Mouse (Mus musculus) lung, postnatal 0 days (tissue): ENCODE results near the gene Mest. TPM values are rescaled to one million over a fixed set of nuclear protein-coding genes. Genes with fewer than 3 reads are reported as not detected.
A peak's percentile ranks its signal among the peaks of the same experiment; 100 is the strongest.

ENCODE experiments used
- ATAC-seq: fragments of 200-750 bp; cut with Nextera tagmentation; 2 replicates; pipeline ENCODE4 v1.8.0; 2017; ENCODE audit warnings: moderate library complexity
- DNase-seq: peaks from one replicate; pipeline ENCODE4 v3.0.0-alpha.2; 2016; ENCODE audit warnings: low spot score
- H3K27ac ChIP-seq: fragments of 300-500 bp; sonication (generic); 2 replicates; pipeline ENCODE4 v1.5.1; 2014; ENCODE audit warnings: antibody characterized with exemption, mild to moderate bottlenecking, low read length, mixed read lengths
- H3K27me3 ChIP-seq: fragments of 300-500 bp; sonication (generic); replicated peaks from 2 replicates; pipeline ENCODE4 v1.6.1; 2014; ENCODE audit warnings: low read length, mixed read lengths; ENCODE audit not compliant: insufficient read depth
- H3K36me3 ChIP-seq: fragments of 300-500 bp; sonication (generic); 2 replicates; pipeline ENCODE4 v1.6.1; 2014; ENCODE audit warnings: low read length, mixed read lengths; ENCODE audit not compliant: insufficient read depth
- H3K4me1 ChIP-seq: fragments of 300-500 bp; sonication (generic); 2 replicates; pipeline ENCODE4 v1.6.1; 2014; ENCODE audit warnings: antibody characterized with exemption, low read depth, low read length, mixed read lengths; ENCODE audit not compliant: insufficient read depth
- H3K4me2 ChIP-seq: fragments of 300-500 bp; sonication (generic); replicated peaks from 2 replicates; pipeline ENCODE4 v1.6.1; 2014; ENCODE audit warnings: low read depth, mild to moderate bottlenecking, low read length, moderate library complexity, mixed read lengths
- H3K4me3 ChIP-seq: fragments of 300-500 bp; sonication (generic); 2 replicates; pipeline ENCODE4 v1.5.1; 2014; ENCODE audit warnings: low read depth, low read length
- H3K9ac ChIP-seq: fragments of 300-500 bp; sonication (generic); replicated peaks from 2 replicates; pipeline ENCODE4 v1.6.1; 2014; ENCODE audit warnings: low read depth, mild to moderate bottlenecking
- H3K9me3 ChIP-seq: fragments of 300-500 bp; sonication (generic); 2 replicates; pipeline ENCODE4 v1.6.1; 2016; ENCODE audit warnings: low read length, mixed read lengths
- CTCF ChIP-seq: IDR thresholded peaks from 2 replicates; pipeline ENCODE4 v1.5.1; 2016; ENCODE audit warnings: antibody characterized with exemption, mild to moderate bottlenecking
- EP300 ChIP-seq: IDR thresholded peaks from 2 replicates; pipeline ENCODE4 v1.6.1; 2016; ENCODE audit warnings: antibody characterized with exemption, mild to moderate bottlenecking, control low read depth
- WGBS: fragments of 180-500 bp; shearing (Covaris S2); extraction: QIAGEN DNeasy Blood & Tissue Kit; methylation state at CpG from one replicate; pipeline ENCODE4 v1.1.7; 2014; 5-methylcytosine and 5-hydroxymethylcytosine counted together
- polyA plus RNA-seq: library from polyadenylated mRNA; unstranded; fragments of >200 nt; fragmentation: Nextera tagmentation; extraction: Ambion mirVana; gene quantifications from 2 replicates; pipeline ENCODE4 v1.2.1, GENCODE M21; 2015

Gene Mest
- polyA plus RNA-seq, 1 experiment from 2014 or later, result 436 TPM

DNA sequence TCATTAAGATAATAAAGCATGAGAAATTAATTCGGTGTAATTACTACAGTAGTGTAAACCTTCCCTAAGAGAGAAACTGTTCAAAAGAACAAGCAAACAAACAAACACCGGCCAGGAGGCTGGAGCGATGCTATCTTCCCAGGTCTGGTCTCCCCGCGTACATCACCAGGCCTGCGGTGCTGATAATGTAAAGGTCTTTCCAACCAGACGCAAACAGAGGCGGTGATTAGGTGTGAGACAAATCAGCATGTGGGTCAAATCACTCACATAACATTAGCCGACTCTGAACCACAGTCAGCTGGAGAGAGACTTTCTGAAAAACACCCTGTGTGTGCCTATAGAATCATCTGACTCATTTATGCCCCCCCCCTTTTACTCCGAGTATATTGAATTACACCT lies 12.0 kb upstream of the Mest start:
- Histone ChIP-seq H3K27ac (no peak overlapping the region), H3K4me2 (no peak overlapping the region), H3K4me1 (no peaks in the 10 kb centered on the region; the same call in 1 of the 2 replicates), H3K9ac (no peak overlapping the region), H3K4me3 (no peak overlapping the region), H3K27me3 (no peaks in the 10 kb centered on the region), H3K9me3 (no peaks in the 10 kb centered on the region), H3K36me3 (no peaks in the 10 kb centered on the region)
- DNase-seq, result no peak
- no peak for ATAC-seq
- WGBS, result 55% methylated on average over 10 of the region's 10 CpGs
- TF ChIP-seq EP300 (no peak), CTCF (no peak)

GRCm38 (mm10) chr6:30712484-30712883 lies 10.9 kb upstream of the Mest start:
- Histone ChIP-seq H3K36me3 (no peaks in the 10 kb centered on the region), H3K27ac (0 out of 2 replicates have a peak overlapping the region, but pooled peaks have one; percentile 39), H3K27me3 (no peaks in the 10 kb centered on the region), H3K9me3 (no peaks in the 10 kb centered on the region), H3K9ac (no peak overlapping the region), H3K4me3 (no peak overlapping the region), H3K4me2 (no peak overlapping the region), H3K4me1 (no peaks in the 10 kb centered on the region; the same call in 1 of the 2 replicates)
- 35% methylated on average over 7 of the region's 7 CpGs for WGBS
- TF ChIP-seq CTCF, result no peak
- TF ChIP-seq EP300, result peak; percentile 98
- DNase-seq, result peak; percentile 64
- peak; percentile 65 for ATAC-seq

DNA sequence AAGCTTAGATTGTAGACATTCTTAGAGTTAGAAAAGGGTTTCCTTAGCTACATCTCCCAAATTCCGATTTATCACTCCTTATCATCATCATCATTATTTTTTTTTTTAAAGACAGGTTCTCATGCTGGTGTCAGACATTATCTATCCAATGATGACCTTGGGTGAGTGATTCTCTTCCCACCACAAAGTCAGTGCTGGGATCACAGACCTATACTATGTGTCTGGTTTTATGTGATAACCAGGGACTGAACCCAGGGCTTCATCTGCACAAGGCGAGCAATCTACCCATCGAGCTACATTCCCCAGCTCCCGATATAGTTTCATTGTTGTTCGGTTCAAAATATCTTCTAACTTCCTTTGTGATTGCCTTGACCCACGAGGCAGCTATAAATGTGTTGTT lies 9.9 kb upstream of the Mest start:
- DNase-seq (no peak), ATAC-seq (no peak)
- Histone ChIP-seq H3K36me3 (no peaks in the 10 kb centered on the region), H3K27me3 (no peaks in the 10 kb centered on the region), H3K4me2 (no peak overlapping the region), H3K27ac (peak overlapping the region; percentile 28; the same call in 1 of the 2 replicates), H3K9ac (no peak overlapping the region), H3K4me3 (no peak overlapping the region), H3K4me1 (no peaks in the 10 kb centered on the region; the same call in 1 of the 2 replicates), H3K9me3 (no peaks in the 10 kb centered on the region)
- 71% methylated on average over 6 of the region's 6 CpGs for WGBS
- TF ChIP-seq EP300 (no peak), CTCF (no peak)

- Histone ChIP-seq H3K9me3 (no peaks in the 10 kb centered on the region), H3K9ac (no peak overlapping the region)
Measured at GRCm38 (mm10) chr6:30713896-30714295, 9.5 kb upstream of the Mest start.

GRCm38 (mm10) chr6:30714891-30715471 lies 8.4 kb upstream of the Mest start:
- no peak for ATAC-seq
- Histone ChIP-seq H3K4me3 (no peak overlapping the region), H3K27me3 (no peaks in the 10 kb centered on the region), H3K9ac (no peak overlapping the region), H3K9me3 (no peaks in the 10 kb centered on the region), H3K36me3 (no peaks in the 10 kb centered on the region), H3K27ac (no peak overlapping the region), H3K4me1 (no peaks in the 10 kb centered on the region; the same call in 1 of the 2 replicates), H3K4me2 (no peak overlapping the region)
- WGBS, result 71% methylated on average over 5 of the region's 5 CpGs
- no peak for DNase-seq
- TF ChIP-seq EP300, result no peak
- TF ChIP-seq CTCF, result no peak

More at GRCm38 (mm10) chr6:30713896-30714295, 9.5 kb upstream of the Mest start:
- TF ChIP-seq EP300, result no peak
- no peak for TF ChIP-seq CTCF
- no peak for ATAC-seq
- H3K4me2 ChIP-seq, result no peak overlapping the region
- no peaks in the 10 kb centered on the region for H3K27me3 ChIP-seq
- H3K27ac ChIP-seq, result peak overlapping the region; percentile 28; the same call in 1 of the 2 replicates
- WGBS, result 73% methylated on average over 11 of the region's 11 CpGs
- no peaks in the 10 kb centered on the region; the same call in 1 of the 2 replicates for H3K4me1 ChIP-seq
- no peak overlapping the region for H3K4me3 ChIP-seq
- DNase-seq, result no peak
- no peaks in the 10 kb centered on the region for H3K36me3 ChIP-seq

GRCm38 (mm10) chr6:30716796-30717195 lies 6.6 kb upstream of the Mest start:
- Histone ChIP-seq H3K9ac (no peak overlapping the region), H3K9me3 (no peaks in the 10 kb centered on the region), H3K4me1 (no peaks in the 10 kb centered on the region), H3K27me3 (no peaks in the 10 kb centered on the region), H3K4me3 (no peak overlapping the region), H3K36me3 (no peaks in the 10 kb centered on the region), H3K27ac (no peak overlapping the region), H3K4me2 (no peak overlapping the region)
- 45% methylated on average over 7 of the region's 7 CpGs for WGBS
- DNase-seq, result no peak
- ATAC-seq, result peak; percentile 62
- TF ChIP-seq EP300, result no peak
- no peak for TF ChIP-seq CTCF
